Mouse (Mus musculus) R1 (cell line): Measurements from ENCODE around the gene Phka1.
"Not testable (repeated sequence)": the region's sequence is repeated elsewhere in the genome, so short reads cannot be mapped to it uniquely, and the experiment has no call there.

ENCODE experiments used
- DNase-seq: peaks from one replicate; pipeline ENCODE4 v3.0.0-alpha.2; 2018; ENCODE audit warnings: low read depth, low spot score

The Phka1 gene

GRCm38 (mm10) chrX:102643823-102644572 lies at the start of gene Phka1:
TSS of gene Phka1 (minus strand) at chrX:102644246.
- peak; percentile 51 for DNase-seq

GRCm38 (mm10) chrX:102689252-102689651 lies 45.2 kb upstream of the Phka1 start:
- peak; percentile 44 for DNase-seq

- DNase-seq: not testable (repeated sequence)
These were observed 42.8 kb upstream of the Phka1 start, which contains the start of gene Gm3880 for GRCm38 (mm10) chrX:102686872-102687271. TSS of gene Gm3880 (minus strand) at chrX:102686972.

- DNase-seq: peak; percentile 81
These were observed 40.7 kb upstream of the Phka1 start for GRCm38 (mm10) chrX:102684706-102685105.

GRCm38 (mm10) chrX:102666641-102667040 lies 22.6 kb upstream of the Phka1 start:
- no peak for DNase-seq

GRCm38 (mm10) chrX:102660712-102661111 lies 16.7 kb upstream of the Phka1 start:
- DNase-seq: peak; percentile 27

- DNase-seq: no peak
These were observed 1.6 kb upstream of the Phka1 start for GRCm38 (mm10) chrX:102645691-102646090.

GRCm38 (mm10) chrX:102645146-102645545 lies 1.1 kb upstream of the Phka1 start:
- no peak for DNase-seq

GRCm38 (mm10) chrX:102644573-102644951 lies 516 bp upstream of the Phka1 start:
- DNase-seq: no peak

- DNase-seq: no peak
These were observed 42.8 kb downstream of the Phka1 start for GRCm38 (mm10) chrX:102601269-102601668.

GRCm38 (mm10) chrX:102588560-102588959 lies 55.5 kb downstream of the Phka1 start:
- no peak for DNase-seq

- DNase-seq: peak; percentile 89
These were observed 72.9 kb downstream of the Phka1 start for GRCm38 (mm10) chrX:102571186-102571585.

- DNase-seq: no peak
These were observed 87.1 kb downstream of the Phka1 start for GRCm38 (mm10) chrX:102556906-102557305.

GRCm38 (mm10) chrX:102509205-102509604 lies 134.8 kb downstream of the Phka1 start:
- no peak for DNase-seq

GRCm38 (mm10) chrX:102504644-102505481 lies 139.2 kb downstream of the Phka1 start, which contains the start of gene Hdac8:
TSS of gene Hdac8 (minus strand) at chrX:102505359.
- peak; percentile 69 for DNase-seq

GRCm38 (mm10) chrX:102504179-102504578 lies 139.9 kb downstream of the Phka1 start:
- DNase-seq: no peak

GRCm38 (mm10) chrX:102493992-102494730 lies 149.9 kb downstream of the Phka1 start:
- DNase-seq: peak; percentile 13

GRCm38 (mm10) chrX:102485575-102485974 lies 158.5 kb downstream of the Phka1 start:
- DNase-seq: peak; percentile 2

GRCm38 (mm10) chrX:102479665-102480064 lies 164.4 kb downstream of the Phka1 start:
- DNase-seq: no peak

GRCm38 (mm10) chrX:102478965-102479364 lies 165.1 kb downstream of the Phka1 start:
- DNase-seq: peak; percentile 49

- no peak for DNase-seq
These were observed 165.6 kb downstream of the Phka1 start for GRCm38 (mm10) chrX:102478481-102478880.

- DNase-seq: peak; percentile 30
These were observed 167.3 kb downstream of the Phka1 start for GRCm38 (mm10) chrX:102476784-102477183.
